Mouse (Mus musculus) midbrain, postnatal 0 days (tissue): Measurements from ENCODE around the gene Pdzd2. TPM values are rescaled to one million over a fixed set of nuclear protein-coding genes. Genes with fewer than 3 reads are reported as not detected.

Experiments
- ATAC-seq: fragments of 200-750 bp; cut with Nextera tagmentation; 2 replicates; pipeline ENCODE4 v1.8.0; 2017; ENCODE audit warnings: moderate number of reproducible peaks, mild to moderate bottlenecking, moderate TSS enrichment, moderate library complexity; ENCODE audit not compliant: low FRiP score
- DNase-seq: peaks from one replicate; pipeline ENCODE4 v3.0.0-alpha.2; 2015; ENCODE audit warnings: low spot score
- H3K27ac ChIP-seq: fragments of 300-500 bp; sonication (generic); 2 replicates; pipeline ENCODE4 v1.5.1; 2014; ENCODE audit warnings: low read depth, mild to moderate bottlenecking, low read length, mixed read lengths
- H3K27me3 ChIP-seq: fragments of 300-500 bp; sonication (generic); 2 replicates; pipeline ENCODE4 v1.6.1; 2014; ENCODE audit warnings: low read length, control low read depth, mixed read lengths; ENCODE audit not compliant: insufficient read depth
- H3K36me3 ChIP-seq: fragments of 300-500 bp; sonication (generic); 2 replicates; pipeline ENCODE4 v1.6.1; 2014; ENCODE audit warnings: low read length, control low read depth, mixed read lengths; ENCODE audit not compliant: insufficient read depth
- H3K4me1 ChIP-seq: fragments of 300-500 bp; sonication (generic); 2 replicates; pipeline ENCODE4 v1.6.1; 2014; ENCODE audit warnings: mild to moderate bottlenecking, control low read depth, antibody characterized with exemption, low read length, mixed read lengths; ENCODE audit not compliant: insufficient read depth
- H3K4me2 ChIP-seq: fragments of 300-500 bp; sonication (generic); 2 replicates; pipeline ENCODE4 v1.6.1; 2014; ENCODE audit warnings: low read depth, mild to moderate bottlenecking, low read length, mixed read lengths; ENCODE audit not compliant: poor library complexity, severe bottlenecking
- H3K4me3 ChIP-seq: fragments of 300-500 bp; sonication (generic); 2 replicates; pipeline ENCODE4 v1.5.1; 2014; ENCODE audit warnings: low read depth, mild to moderate bottlenecking, low read length, moderate library complexity
- H3K9ac ChIP-seq: fragments of 300-500 bp; sonication (generic); replicated peaks from 2 replicates; pipeline ENCODE4 v1.6.1; 2014; ENCODE audit warnings: mild to moderate bottlenecking, low read length, moderate library complexity, mixed read lengths; ENCODE audit not compliant: poor library complexity, severe bottlenecking
- H3K9me3 ChIP-seq: fragments of 300-500 bp; sonication (generic); 2 replicates; pipeline ENCODE4 v1.6.1; 2016; ENCODE audit warnings: low read length, control low read depth
- CTCF ChIP-seq: IDR thresholded peaks from 2 replicates; pipeline ENCODE4 v1.5.1; 2016; ENCODE audit warnings: antibody characterized with exemption, mild to moderate bottlenecking
- whole genome bisulfite sequencing: fragments of 180-500 bp; shearing (Covaris S2); extraction: QIAGEN DNeasy Blood & Tissue Kit; methylation state at CpG from one replicate; pipeline ENCODE4 v1.1.7; 2014; 5-methylcytosine and 5-hydroxymethylcytosine counted together
- polyA plus RNA-seq: library from polyadenylated mRNA; unstranded; fragments of >200 nt; fragmentation: Nextera tagmentation; extraction: Ambion mirVana; gene quantifications from 2 replicates; pipeline ENCODE4 v1.2.1, GENCODE M21; 2015
- total RNA-seq: library from RNA; depleted of rRNA; stranded (reverse); fragments of >200 nt; gene quantifications from 2 replicates; pipeline ENCODE4 v1.2.3, GENCODE M21; 2014

Gene Pdzd2
- total and polyA plus RNA-seq, 2 experiments from 2014 or later, result 15.8 to 29.8 TPM

GRCm38 (mm10) chr15:12738301-12739093 lies 1.2 kb downstream of the Pdzd2 start:
- H3K27me3 ChIP-seq, result no peaks in the 10 kb centered on the region
- H3K4me1 ChIP-seq, result peaks cover 6% of the 10 kb centered on the region
- H3K4me2 ChIP-seq, result peak overlapping the region; percentile 66
- peak overlapping the region; percentile 66 for H3K4me3 ChIP-seq
- no peak for ATAC-seq
- H3K27ac ChIP-seq, result no peak overlapping the region; the same call in 1 of the 2 replicates
- no peaks in the 10 kb centered on the region for H3K9me3 ChIP-seq
- no peaks in the 10 kb centered on the region for H3K36me3 ChIP-seq
- H3K9ac ChIP-seq, result peak overlapping the region; percentile 29; the same call in 1 of the 2 replicates
- no peak for TF ChIP-seq CTCF
- no peak for DNase-seq
- 37% methylated on average over 10 of the region's 10 CpGs for WGBS

GRCm38 (mm10) chr15:12735208-12735607 lies 4.5 kb downstream of the Pdzd2 start:
- DNase-seq (no peak), ATAC-seq (no peak)
- Histone ChIP-seq H3K27me3 (no peaks in the 10 kb centered on the region), H3K9ac (no peak overlapping the region), H3K36me3 (no peaks in the 10 kb centered on the region), H3K9me3 (no peaks in the 10 kb centered on the region), H3K27ac (no peak overlapping the region), H3K4me1 (no peaks in the 10 kb centered on the region), H3K4me3 (no peak overlapping the region), H3K4me2 (no peak overlapping the region)
- no peak for TF ChIP-seq CTCF
- WGBS, result 61% methylated on average over 2 of the region's 2 CpGs

GRCm38 (mm10) chr15:12734221-12734620 lies 5.5 kb downstream of the Pdzd2 start:
- WGBS, result 70% methylated on average over 4 of the region's 4 CpGs

GRCm38 (mm10) chr15:12732613-12733012 lies 7.1 kb downstream of the Pdzd2 start:
- no peak for TF ChIP-seq CTCF
- Histone ChIP-seq H3K9ac (no peak overlapping the region), H3K27ac (no peak overlapping the region), H3K4me1 (no peaks in the 10 kb centered on the region), H3K4me2 (no peak overlapping the region), H3K36me3 (no peaks in the 10 kb centered on the region), H3K27me3 (no peaks in the 10 kb centered on the region), H3K9me3 (no peaks in the 10 kb centered on the region), H3K4me3 (no peak overlapping the region)
- 70% methylated on average over 11 of the region's 11 CpGs for WGBS
- ATAC-seq (no peak), DNase-seq (no peak)

More at GRCm38 (mm10) chr15:12734221-12734620, 5.5 kb downstream of the Pdzd2 start:
- no peak overlapping the region for H3K4me3 ChIP-seq
- no peak for TF ChIP-seq CTCF
- no peak overlapping the region for H3K9ac ChIP-seq
- H3K36me3 ChIP-seq, result no peaks in the 10 kb centered on the region
- no peaks in the 10 kb centered on the region for H3K27me3 ChIP-seq
- ATAC-seq, result no peak
- H3K27ac ChIP-seq, result no peak overlapping the region
- H3K4me2 ChIP-seq, result no peak overlapping the region
- H3K4me1 ChIP-seq, result no peaks in the 10 kb centered on the region
- H3K9me3 ChIP-seq, result no peaks in the 10 kb centered on the region
- DNase-seq, result no peak

- H3K36me3 ChIP-seq, result no peaks in the 10 kb centered on the region
- no peaks in the 10 kb centered on the region for H3K9me3 ChIP-seq
- no peak overlapping the region for H3K9ac ChIP-seq
- ATAC-seq (no peak), DNase-seq (no peak)
- WGBS, result 82% methylated on average over 4 of the region's 4 CpGs
- H3K27ac ChIP-seq, result no peak overlapping the region
- no peak for TF ChIP-seq CTCF
- no peak overlapping the region for H3K4me3 ChIP-seq
- H3K27me3 ChIP-seq, result no peaks in the 10 kb centered on the region
- no peaks in the 10 kb centered on the region for H3K4me1 ChIP-seq
- H3K4me2 ChIP-seq, result no peak overlapping the region
Observed at GRCm38 (mm10) chr15:12728381-12728780, 11.3 kb downstream of the Pdzd2 start.

- no peaks in the 10 kb centered on the region for H3K36me3 ChIP-seq
- H3K27ac ChIP-seq, result no peak overlapping the region
- ATAC-seq (no peak), DNase-seq (no peak)
- no peak overlapping the region for H3K4me3 ChIP-seq
- 82% methylated on average over 5 of the region's 5 CpGs for WGBS
- no peak overlapping the region for H3K4me2 ChIP-seq
- H3K27me3 ChIP-seq, result no peaks in the 10 kb centered on the region
- H3K4me1 ChIP-seq, result no peaks in the 10 kb centered on the region
- TF ChIP-seq CTCF, result no peak
- H3K9ac ChIP-seq, result no peak overlapping the region
- H3K9me3 ChIP-seq, result no peaks in the 10 kb centered on the region
Observed at GRCm38 (mm10) chr15:12725256-12725655, 14.5 kb downstream of the Pdzd2 start.
